ENCODE assay signal across 25 mouse cellular contexts in the genomic region with DNA sequence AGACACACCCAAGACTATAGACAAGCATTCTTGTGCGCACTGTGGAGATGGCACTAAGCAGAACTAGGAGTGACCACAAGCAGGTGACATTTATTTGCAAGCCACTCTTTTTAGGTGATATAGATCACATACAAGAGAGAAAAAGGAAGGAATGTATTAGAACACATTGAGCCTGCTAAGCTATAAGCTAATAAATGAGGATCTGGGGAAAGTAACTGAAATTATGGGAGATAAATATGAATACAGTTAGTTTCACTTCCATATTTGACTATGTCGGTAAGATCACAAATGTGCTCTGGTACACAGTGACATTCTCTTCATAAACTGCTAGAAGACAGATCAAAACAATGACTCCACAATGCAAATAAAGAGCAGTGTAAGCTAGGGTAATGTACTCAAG.
DNase-seq lines count a peak whose midpoint lies in the region; ATAC-seq and TF ChIP-seq lines count a peak whose summit lies in the region.
"Had no signal": no experiment of that assay in that cellular context is flagged by ENCODE, and none has a peak within 500 bp of the region (broad histone marks: within the 10 kb centered on the region; RNA-seq: fewer than 3 reads in every experiment).

No protein-coding gene starts in this region.

- H3K36me3 ChIP-seq in CH12.LX (replicated peaks in 1 of 2; ENCODE audit: control insufficient read depth in 1 of 2, insufficient read depth in 1 of 2, low read length in 1 of 2), result peaks cover 38 to 65% of the 10 kb centered on the region in 2 experiments
- H3K36me3 ChIP-seq in kidney, adult 2 months (ENCODE audit: control insufficient read depth, insufficient read depth, low read length), result no peaks in the 10 kb centered on the region
- H3K36me3 ChIP-seq: embryonic facial prominence, embryonic 15.5 days had no signal

- H3K27me3 ChIP-seq in CH12.LX (replicated peaks), result no peaks in the 10 kb centered on the region
- H3K27me3 ChIP-seq in kidney, adult 2 months (replicated peaks; ENCODE audit: control insufficient read depth, insufficient read depth, low read length), result no peaks in the 10 kb centered on the region
- H3K27me3 ChIP-seq: embryonic facial prominence, embryonic 13.5 days; embryonic facial prominence, embryonic 15.5 days; forebrain, embryonic 12.5 days had no signal

- H3K9ac ChIP-seq in CH12.LX (ENCODE audit: insufficient read depth, low read depth), result peak overlapping the region; percentile 23; the same call in 1 of the 2 replicates
- H3K9ac ChIP-seq: embryonic facial prominence, embryonic 13.5 days; embryonic facial prominence, embryonic 15.5 days; forebrain, embryonic 12.5 days; forebrain, postnatal 0 days had no signal

- no peaks in the 10 kb centered on the region for H3K9me3 ChIP-seq in CH12.LX (replicated peaks; ENCODE audit: low read length)
- H3K9me3 ChIP-seq: embryonic facial prominence, embryonic 13.5 days; embryonic facial prominence, embryonic 15.5 days; forebrain, embryonic 10.5 days; forebrain, embryonic 12.5 days had no signal

- no peak overlapping the region for H3K4me2 ChIP-seq in CH12.LX (ENCODE audit: insufficient read depth, low read depth, poor library complexity, severe bottlenecking)
- H3K4me2 ChIP-seq: embryonic facial prominence, embryonic 13.5 days; embryonic facial prominence, embryonic 15.5 days; forebrain, embryonic 12.5 days had no signal

- H3K79me2 ChIP-seq in CH12.LX (replicated peaks; ENCODE audit: control insufficient read depth, extremely low read depth, insufficient read depth, poor library complexity, severe bottlenecking), result 0 out of 2 replicates have a peak, but pooled peaks cover 2% of the 10 kb centered on the region

- dilution Hi-C loops in CH12.LX (cut with MboI; ENCODE audit: extremely low pct_ligation_motif_present, extremely low pct_unique_long_range_greater_than_20kb, low sequenced_read_pairs), result no loop called here

- DNase-seq in A20 (ENCODE audit: low read depth, low spot score) (peak; percentile 64), CH12.LX (ENCODE audit: extremely low read depth) (peak; percentile 41)
- no peak for DNase-seq in layer of hippocampus, postnatal 36 days
- DNase-seq in layer of hippocampus, adult 9-10 months (ENCODE audit: low spot score), result no peak
- DNase-seq in heart, adult 18-20 months, result no peak
- no peak for DNase-seq in kidney, adult 2 months
- DNase-seq: adrenal gland, adult 2 months; adrenal gland, postnatal 10 days; adrenal gland, postnatal 25 days; B cell, adult 2 months; cerebellum, adult 11-12 months; cerebellum, adult 2 months; cerebellum, adult 9-10 months; cerebellum, postnatal 10 days; cerebellum, postnatal 25 days; embryo, embryonic 11 days; forebrain, postnatal 0 days had no signal

- H3K4me3 ChIP-seq in CH12.LX (replicated peaks in 1 of 3; ENCODE audit: low read depth in 2 of 3, low read length in 2 of 3, poor library complexity in 1 of 3), result no peak overlapping the region
- H3K4me3 ChIP-seq in kidney, adult 2 months (ENCODE audit: insufficient read depth, low read depth, low read length), result no peak overlapping the region
- H3K4me3 ChIP-seq: embryonic facial prominence, embryonic 13.5 days; embryonic facial prominence, embryonic 15.5 days; erythroblast, embryonic 14.5 days; forebrain, embryonic 10.5 days; forebrain, embryonic 12.5 days had no signal

- 95% methylated on average over 2 of the region's 2 CpGs for WGBS in kidney, adult 2 months

- no peak for TF ChIP-seq CTCF in CH12.LX (conservative IDR thresholded peaks at IDR 0.05 in 1 of 2, IDR thresholded peaks at IDR 0.05 in 1 of 2; ENCODE audit: low read depth in 2 of 2, low read length in 2 of 2)
- TF ChIP-seq CTCF in kidney, adult 2 months (conservative IDR thresholded peaks at IDR 0.05; ENCODE audit: insufficient read depth, insufficient read length, low read depth, low read length), result no peak

- ATAC-seq in granulocyte monocyte progenitor cell, adult 5-6 weeks (replicated peaks; ENCODE audit: poor library complexity, severe bottlenecking), result peak; percentile 68
- ATAC-seq in megakaryocyte progenitor cell, adult 5-6 weeks (replicated peaks; ENCODE audit: poor library complexity), result peak; percentile 62
- ATAC-seq: forebrain, embryonic 14.5 days; forebrain, postnatal 0 days had no signal

- in situ Hi-C loops in CH12.LX (cut with MboI; ENCODE audit: low pct_ligation_motif_present, low pct_unique_long_range_greater_than_20kb, low sequenced_read_pairs), result loop anchor here (10.0 to 25.0 kb wide), 2 partner anchors 122 to 345 kb away; a partner anchor contains a TSS

- TF ChIP-seq EP300 in CH12.LX (IDR thresholded peaks at IDR 0.05; ENCODE audit: low read length), result peak; percentile 90

- peaks cover 24 to 73% of the 10 kb centered on the region in 2 experiments for H3K4me1 ChIP-seq in CH12.LX (ENCODE audit: control insufficient read depth in 1 of 2, insufficient read depth in 2 of 2)
- H3K4me1 ChIP-seq in kidney, adult 2 months (ENCODE audit: control insufficient read depth, insufficient read depth, low read length), result no peaks in the 10 kb centered on the region
- H3K4me1 ChIP-seq: embryonic facial prominence, embryonic 13.5 days; embryonic facial prominence, embryonic 15.5 days had no signal

- TF ChIP-seq RAD21 in CH12.LX (IDR thresholded peaks at IDR 0.05; ENCODE audit: low read depth, low read length), result no peak

- H3K27ac ChIP-seq in CH12.LX (ENCODE audit: insufficient read depth, low read depth), result peak overlapping the region; percentile 67
- H3K27ac ChIP-seq in kidney, adult 2 months (ENCODE audit: insufficient read depth, low read depth, low read length), result no peak overlapping the region
- H3K27ac ChIP-seq: embryonic facial prominence, embryonic 13.5 days; embryonic facial prominence, embryonic 15.5 days; forebrain, embryonic 10.5 days; forebrain, embryonic 12.5 days had no signal

- no peak for TF ChIP-seq POLR2A in CH12.LX (IDR thresholded peaks at IDR 0.05; ENCODE audit: low read depth, low read length)
- no peak for TF ChIP-seq POLR2A in kidney, adult 2 months (IDR thresholded peaks at IDR 0.05; ENCODE audit: low read depth, low read length)

TF ChIP-seq in CH12.LX, 34 proteins besides CTCF, POLR2A, EP300 and RAD21:
- no peak for TF ChIP-seq ZKSCAN1 (IDR thresholded peaks at IDR 0.05; ENCODE audit: borderline replicate concordance, low read depth, low read length)
- TF ChIP-seq CHD2 (IDR thresholded peaks at IDR 0.05; ENCODE audit: low read length), result no peak
- no peak; the same call in 1 of the 2 replicates for TF ChIP-seq MEF2A (IDR thresholded peaks at IDR 0.05; ENCODE audit: borderline replicate concordance, low read depth, low read length)
- peak; percentile 67 for TF ChIP-seq BHLHE40 (IDR thresholded peaks at IDR 0.05; ENCODE audit: low read depth, low read length)
- no peak for TF ChIP-seq ZC3H11A (IDR thresholded peaks at IDR 0.05; ENCODE audit: low read depth, low read length)
- peak; percentile 86 for TF ChIP-seq IRF4 (IDR thresholded peaks at IDR 0.05; ENCODE audit: low read depth, low read length)
- 0 out of 2 replicates have a peak, but pooled peaks have one; percentile 20 for TF ChIP-seq TBP (conservative IDR thresholded peaks at IDR 0.05; ENCODE audit: low read depth, low read length)
- no peak for TF ChIP-seq MAFK (IDR thresholded peaks at IDR 0.05; ENCODE audit: insufficient replicate concordance, low read length)
- TF ChIP-seq ETS1 (conservative IDR thresholded peaks at IDR 0.05; ENCODE audit: low read depth, low read length), result peak; percentile 41; the same call in 1 of the 2 replicates
- TF ChIP-seq JUND (conservative IDR thresholded peaks at IDR 0.05; ENCODE audit: low read depth, low read length), result peak; percentile 58
TF ChIP-seq in CH12.LX: peak in this region for 5.

Comparison
In these comparisons a context has a peak if more than half of its experiments do, and no peak if none do; other contexts are left out.
1. DNase-seq: peak in A20 (single experiment) and CH12.LX (single experiment); none in layer of hippocampus, postnatal 36 days (0 of 2), layer of hippocampus, adult 9-10 months (single experiment), heart, adult 18-20 months (0 of 2) and kidney, adult 2 months (single experiment).